Mouse (Mus musculus) C2C12 (cell line): Measurements from ENCODE around the gene Rbm46.

Source experiments
- CTCF ChIP-seq: IDR thresholded peaks from one replicate; pipeline ENCODE4 v1.5.1; 2011; ENCODE audit not compliant: control insufficient read depth, insufficient read depth, insufficient read length
- MAX ChIP-seq: IDR thresholded peaks from one replicate; pipeline ENCODE4 v1.6.1; 2011; ENCODE audit warnings: mild to moderate bottlenecking, control low read depth
- MYOD1 ChIP-seq: IDR thresholded peaks from one replicate; pipeline ENCODE4 v1.6.1; 2011; ENCODE audit warnings: low read depth; ENCODE audit not compliant: control insufficient read depth, insufficient read length
- USF1 ChIP-seq: IDR thresholded peaks from one replicate; pipeline ENCODE4 v1.6.1; 2011; ENCODE audit warnings: low read depth, mild to moderate bottlenecking, control low read depth, moderate library complexity

DNA sequence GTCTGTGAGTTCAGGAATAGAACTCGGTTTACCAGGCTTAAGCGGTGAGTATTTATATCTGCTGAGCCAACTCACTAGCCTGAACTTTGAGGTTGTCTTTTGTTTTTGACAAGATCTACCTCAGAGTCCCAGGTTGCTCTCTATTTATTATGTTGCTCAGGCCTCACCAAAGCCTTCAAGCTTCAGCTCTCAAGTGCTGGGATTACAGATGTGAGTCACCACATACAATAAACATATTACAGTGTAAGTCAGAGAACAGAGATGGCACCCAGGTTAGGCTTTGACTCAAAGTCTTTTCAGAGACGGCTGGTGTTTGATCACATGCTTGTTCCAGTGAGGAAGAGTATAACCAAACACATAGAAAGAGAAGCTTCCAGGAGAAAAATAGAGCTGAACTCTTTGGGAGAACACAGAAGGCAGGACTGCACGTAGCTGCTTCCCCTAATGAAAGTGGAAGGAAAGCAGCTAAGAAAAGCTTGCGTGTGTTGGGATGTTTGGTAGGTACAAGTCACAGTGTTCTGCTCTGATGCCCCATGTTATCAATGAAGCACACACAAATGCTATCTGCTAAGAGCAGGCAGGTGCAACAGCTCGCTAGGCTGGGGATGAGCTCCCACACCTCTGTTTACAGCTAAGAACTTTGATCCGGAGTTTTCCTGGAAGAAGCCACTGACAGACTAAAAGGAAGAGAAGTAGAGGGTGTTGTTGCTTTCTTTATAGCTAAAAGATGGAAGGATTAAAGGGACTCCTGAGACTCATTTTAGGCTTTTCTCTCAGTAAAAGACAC lies 65.8 kb downstream of the Rbm46 start:
- TF ChIP-seq CTCF (no peak), MYOD1 (no peak), MAX (no peak), USF1 (no peak)
